Mouse (Mus musculus): ENCODE results near the gene Lzic. TPM values are rescaled to one million over a fixed set of nuclear protein-coding genes. Genes with fewer than 3 reads are reported as not detected.
A peak's percentile ranks its signal among the peaks of the same experiment; 100 is the strongest.

The Lzic gene
- polyA plus RNA-seq, 1 experiment from 2014 or later = 42.2 TPM

DNA sequence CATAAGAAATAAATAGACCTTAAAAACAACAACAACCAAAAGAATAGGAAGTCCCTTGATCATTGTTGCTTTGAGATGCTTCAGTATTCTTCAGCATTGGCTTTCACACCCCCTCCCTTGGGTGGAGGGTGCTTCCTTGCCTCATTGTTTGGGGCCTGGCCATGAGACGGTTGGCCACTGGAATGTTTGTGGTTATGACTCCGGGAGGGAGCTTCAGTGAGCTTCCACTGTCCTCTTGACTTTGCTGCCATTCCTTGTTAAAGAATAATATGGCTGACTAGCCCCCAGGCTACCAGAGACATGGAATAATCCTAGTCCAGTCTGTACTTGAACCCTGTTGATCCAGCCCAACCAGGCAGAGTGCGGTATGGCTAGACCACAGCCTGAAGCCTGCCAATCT lies 21.9 kb downstream of the Lzic start:
- H3K9ac ChIP-seq (ENCODE audit: low read length) = no peak overlapping the region
- H3K9me3 ChIP-seq (ENCODE audit: control insufficient read depth, low read length) = no peaks in the 10 kb centered on the region
- H3K4me3 ChIP-seq (ENCODE audit: low read depth, low read length) = no peak overlapping the region
- no peak for ATAC-seq (replicated peaks; ENCODE audit: low FRiP score, low TSS enrichment, low read depth)
- no peak overlapping the region for H3K27ac ChIP-seq (ENCODE audit: low read depth)
- H3K4me1 ChIP-seq (replicated peaks; ENCODE audit: control insufficient read depth, insufficient read depth, low read length) = 0 out of 2 replicates have a peak, but pooled peaks cover 2% of the 10 kb centered on the region
- H3K4me2 ChIP-seq (ENCODE audit: low read length) = no peak overlapping the region
- no peaks in the 10 kb centered on the region for H3K27me3 ChIP-seq (replicated peaks; ENCODE audit: control insufficient read depth, insufficient read depth, low read length)
- H3K36me3 ChIP-seq (ENCODE audit: control insufficient read depth, insufficient read depth, low read length) = peaks cover 5% of the 10 kb centered on the region; the same call in 1 of the 2 replicates
- no peak for DNase-seq (ENCODE audit: low spot score)
- WGBS = 76% methylated on average over 3 of the region's 3 CpGs

- no peaks in the 10 kb centered on the region for H3K27me3 ChIP-seq (replicated peaks; ENCODE audit: control insufficient read depth, insufficient read depth, low read length)
- H3K27ac ChIP-seq (ENCODE audit: low read depth) = no peak overlapping the region
- H3K36me3 ChIP-seq (ENCODE audit: control insufficient read depth, insufficient read depth, low read length) = no peaks in the 10 kb centered on the region
- 66% methylated on average over 6 of the region's 6 CpGs for WGBS
- DNase-seq (ENCODE audit: low spot score) = no peak
- no peak overlapping the region for H3K4me2 ChIP-seq (ENCODE audit: low read length)
- no peak overlapping the region for H3K9ac ChIP-seq (ENCODE audit: low read length)
- ATAC-seq (replicated peaks; ENCODE audit: low FRiP score, low TSS enrichment, low read depth) = no peak
- H3K9me3 ChIP-seq (ENCODE audit: control insufficient read depth, low read length) = no peaks in the 10 kb centered on the region
- H3K4me3 ChIP-seq (ENCODE audit: low read depth, low read length) = no peak overlapping the region
- H3K4me1 ChIP-seq (replicated peaks; ENCODE audit: control insufficient read depth, insufficient read depth, low read length) = 0 out of 2 replicates have a peak, but pooled peaks cover 2% of the 10 kb centered on the region
Measured at GRCm38 (mm10) chr4:149511221-149511646, 26.2 kb downstream of the Lzic start.

DNA sequence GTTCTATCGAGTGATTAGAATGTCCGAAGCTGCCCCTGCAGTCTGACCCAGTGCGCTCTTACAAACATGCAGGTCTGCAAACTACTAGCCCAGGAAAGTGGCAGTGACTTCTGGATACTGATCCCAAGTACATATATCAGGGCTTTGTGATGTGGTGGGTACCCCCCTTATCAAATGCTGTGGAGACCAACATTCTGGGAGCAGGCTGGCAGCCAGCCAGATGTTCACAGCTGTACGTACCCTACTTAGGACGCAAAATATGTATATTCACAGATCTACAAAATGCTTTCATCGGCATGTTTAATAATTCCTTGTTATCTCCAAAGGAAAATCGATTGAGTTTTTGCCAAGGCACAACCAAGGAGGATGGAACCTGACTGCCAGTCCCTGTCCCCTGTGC lies 27.0 kb downstream of the Lzic start:
- WGBS = 81% methylated on average over 7 of the region's 7 CpGs
- Histone ChIP-seq H3K27me3 (replicated peaks; ENCODE audit: control insufficient read depth, insufficient read depth, low read length) (no peaks in the 10 kb centered on the region), H3K9me3 (ENCODE audit: control insufficient read depth, low read length) (no peaks in the 10 kb centered on the region), H3K9ac (ENCODE audit: low read length) (no peak overlapping the region), H3K4me2 (ENCODE audit: low read length) (no peak overlapping the region), H3K4me1 (replicated peaks; ENCODE audit: control insufficient read depth, insufficient read depth, low read length) (0 out of 2 replicates have a peak, but pooled peaks cover 2% of the 10 kb centered on the region), H3K27ac (ENCODE audit: low read depth) (no peak overlapping the region), H3K36me3 (ENCODE audit: control insufficient read depth, insufficient read depth, low read length) (no peaks in the 10 kb centered on the region), H3K4me3 (ENCODE audit: low read depth, low read length) (no peak overlapping the region)
- DNase-seq (ENCODE audit: low spot score) (no peak), ATAC-seq (replicated peaks; ENCODE audit: low FRiP score, low TSS enrichment, low read depth) (no peak)

DNA sequence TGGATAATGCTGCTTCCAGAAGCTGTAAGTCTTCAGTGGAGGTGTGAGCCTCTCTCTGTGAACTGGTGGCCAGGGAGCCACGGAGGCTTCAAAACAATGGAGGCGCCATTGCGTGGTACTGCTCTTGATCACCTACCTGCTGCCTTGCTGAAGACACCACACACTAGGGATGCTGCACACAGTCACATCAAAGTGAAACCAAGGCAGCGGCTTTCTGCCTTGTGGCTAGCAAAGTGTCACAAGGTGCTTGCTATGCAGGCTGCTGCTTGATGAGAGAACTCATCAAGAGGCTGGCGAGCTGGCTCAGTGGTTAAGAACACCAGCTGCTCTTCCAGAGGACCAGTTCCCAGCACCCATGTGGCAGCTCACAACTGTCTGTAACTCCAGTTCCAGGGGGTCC lies 30.7 kb downstream of the Lzic start:
- Histone ChIP-seq H3K27me3 (replicated peaks; ENCODE audit: control insufficient read depth, insufficient read depth, low read length) (no peaks in the 10 kb centered on the region), H3K9me3 (ENCODE audit: control insufficient read depth, low read length) (no peaks in the 10 kb centered on the region), H3K4me1 (replicated peaks; ENCODE audit: control insufficient read depth, insufficient read depth, low read length) (peaks cover 4% of the 10 kb centered on the region; the same call in 1 of the 2 replicates), H3K36me3 (ENCODE audit: control insufficient read depth, insufficient read depth, low read length) (no peaks in the 10 kb centered on the region), H3K4me2 (ENCODE audit: low read length) (no peak overlapping the region), H3K9ac (ENCODE audit: low read length) (no peak overlapping the region), H3K27ac (ENCODE audit: low read depth) (no peak overlapping the region), H3K4me3 (ENCODE audit: low read depth, low read length) (no peak overlapping the region)
- DNase-seq (ENCODE audit: low spot score) (no peak), ATAC-seq (replicated peaks; ENCODE audit: low FRiP score, low TSS enrichment, low read depth) (no peak)
- WGBS = 92% methylated on average over 5 of the region's 5 CpGs

GRCm38 (mm10) chr4:149517868-149518340 lies 32.9 kb downstream of the Lzic start, which contains the start of gene Ctnnbip1:
Gene Ctnnbip1 (plus strand): TSS chr4:149518236.
- 0% methylated on average over 44 of the region's 46 CpGs for WGBS
- H3K4me1 ChIP-seq (replicated peaks; ENCODE audit: control insufficient read depth, insufficient read depth, low read length) = peaks cover 2% of the 10 kb centered on the region; the same call in 1 of the 2 replicates
- no peaks in the 10 kb centered on the region for H3K9me3 ChIP-seq (ENCODE audit: control insufficient read depth, low read length)
- no peaks in the 10 kb centered on the region for H3K36me3 ChIP-seq (ENCODE audit: control insufficient read depth, insufficient read depth, low read length)
- H3K4me2 ChIP-seq (ENCODE audit: low read length) = peak within 1 kb of the TSS; percentile 93
- peak within 1 kb of the TSS; percentile 47; the same call in 1 of the 2 replicates for H3K27ac ChIP-seq (ENCODE audit: low read depth)
- H3K9ac ChIP-seq (ENCODE audit: low read length) = peak within 1 kb of the TSS; percentile 80
- peak; percentile 98 for ATAC-seq (replicated peaks; ENCODE audit: low FRiP score, low TSS enrichment, low read depth)
- H3K27me3 ChIP-seq (replicated peaks; ENCODE audit: control insufficient read depth, insufficient read depth, low read length) = no peaks in the 10 kb centered on the region
- DNase-seq (ENCODE audit: low spot score) = peak; percentile 95
- H3K4me3 ChIP-seq (ENCODE audit: low read depth, low read length) = peak within 1 kb of the TSS; percentile 66

DNA sequence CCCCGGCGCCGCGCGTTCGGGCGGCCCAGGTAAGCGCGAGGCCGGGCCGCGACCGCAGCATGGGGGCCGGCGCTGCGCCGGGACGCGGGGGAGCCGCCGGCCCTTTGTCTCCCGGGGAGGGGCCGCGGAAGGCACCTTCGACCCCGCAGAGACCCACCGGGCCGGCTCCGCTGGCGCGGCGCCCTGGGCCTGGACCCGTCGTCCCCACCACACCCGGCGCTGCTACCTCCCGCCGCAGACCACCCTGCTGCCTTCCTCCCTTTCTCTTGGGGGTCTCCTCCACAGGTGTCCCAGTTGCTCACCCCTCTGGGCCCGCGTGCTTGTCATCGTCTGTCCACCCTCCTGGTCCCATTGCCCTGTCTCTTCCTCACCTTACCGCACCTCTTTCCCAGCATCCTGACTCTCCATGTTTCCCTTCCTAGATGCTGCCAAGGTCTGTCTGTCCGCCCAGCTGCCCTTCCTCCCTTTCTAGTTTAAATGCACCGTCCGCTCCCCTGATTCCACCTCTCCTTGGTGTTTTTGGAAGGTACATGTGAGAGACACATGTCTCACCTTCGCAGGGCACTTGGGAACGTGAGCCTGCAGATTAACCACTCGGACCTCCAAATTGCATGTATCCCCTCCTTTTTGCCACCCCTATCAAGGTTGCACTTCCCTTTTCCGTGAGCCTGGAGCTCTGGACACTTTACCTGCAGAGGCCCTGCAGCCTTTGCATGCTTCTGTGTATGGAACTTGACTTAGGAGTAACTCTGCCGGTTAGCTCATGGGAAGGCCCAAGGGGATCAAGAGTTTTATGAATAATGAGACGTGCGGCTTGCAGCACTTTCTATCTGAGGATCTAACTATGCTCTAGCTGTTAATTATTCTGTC lies 33.6 kb downstream of the Lzic start:
- H3K9ac ChIP-seq (ENCODE audit: low read length) = peak overlapping the region; percentile 80
- peak; percentile 69 for DNase-seq (ENCODE audit: low spot score)
- peak overlapping the region; percentile 93 for H3K4me2 ChIP-seq (ENCODE audit: low read length)
- H3K4me1 ChIP-seq (replicated peaks; ENCODE audit: control insufficient read depth, insufficient read depth, low read length) = peaks cover 2% of the 10 kb centered on the region; the same call in 1 of the 2 replicates
- no peaks in the 10 kb centered on the region for H3K27me3 ChIP-seq (replicated peaks; ENCODE audit: control insufficient read depth, insufficient read depth, low read length)
- H3K36me3 ChIP-seq (ENCODE audit: control insufficient read depth, insufficient read depth, low read length) = no peaks in the 10 kb centered on the region
- 4% methylated on average over 38 of the region's 52 CpGs for WGBS
- peak overlapping the region; percentile 66 for H3K4me3 ChIP-seq (ENCODE audit: low read depth, low read length)
- no peak for ATAC-seq (replicated peaks; ENCODE audit: low FRiP score, low TSS enrichment, low read depth)
- peak overlapping the region; percentile 47; the same call in 1 of the 2 replicates for H3K27ac ChIP-seq (ENCODE audit: low read depth)
- H3K9me3 ChIP-seq (ENCODE audit: control insufficient read depth, low read length) = no peaks in the 10 kb centered on the region

GRCm38 (mm10) chr4:149521258-149521657 lies 36.2 kb downstream of the Lzic start:
- DNase-seq (ENCODE audit: low spot score) = no peak
- H3K9me3 ChIP-seq (ENCODE audit: control insufficient read depth, low read length) = no peaks in the 10 kb centered on the region

GRCm38 (mm10) chr4:149523961-149524360 lies 38.9 kb downstream of the Lzic start:
- peaks cover 13% of the 10 kb centered on the region; the same call in 1 of the 2 replicates for H3K4me1 ChIP-seq (replicated peaks; ENCODE audit: control insufficient read depth, insufficient read depth, low read length)
- 85% methylated on average over 6 of the region's 6 CpGs for whole genome bisulfite sequencing
- H3K9me3 ChIP-seq (ENCODE audit: control insufficient read depth, low read length) = no peaks in the 10 kb centered on the region
- no peak for ATAC-seq (replicated peaks; ENCODE audit: low FRiP score, low TSS enrichment, low read depth)
- no peak overlapping the region for H3K4me3 ChIP-seq (ENCODE audit: low read depth, low read length)
- H3K36me3 ChIP-seq (ENCODE audit: control insufficient read depth, insufficient read depth, low read length) = no peaks in the 10 kb centered on the region
- H3K27me3 ChIP-seq (replicated peaks; ENCODE audit: control insufficient read depth, insufficient read depth, low read length) = no peaks in the 10 kb centered on the region
- H3K27ac ChIP-seq (ENCODE audit: low read depth) = no peak overlapping the region
- no peak for DNase-seq (ENCODE audit: low spot score)
- no peak overlapping the region for H3K9ac ChIP-seq (ENCODE audit: low read length)
- H3K4me2 ChIP-seq (ENCODE audit: low read length) = no peak overlapping the region

More at GRCm38 (mm10) chr4:149521258-149521657, 36.2 kb downstream of the Lzic start:
- H3K4me1 ChIP-seq (replicated peaks; ENCODE audit: control insufficient read depth, insufficient read depth, low read length) = peaks cover 11% of the 10 kb centered on the region; the same call in 1 of the 2 replicates
- H3K9ac ChIP-seq (ENCODE audit: low read length) = no peak overlapping the region
- no peak overlapping the region for H3K4me3 ChIP-seq (ENCODE audit: low read depth, low read length)
- no peaks in the 10 kb centered on the region for H3K27me3 ChIP-seq (replicated peaks; ENCODE audit: control insufficient read depth, insufficient read depth, low read length)
- no peak overlapping the region for H3K4me2 ChIP-seq (ENCODE audit: low read length)
- ATAC-seq (replicated peaks; ENCODE audit: low FRiP score, low TSS enrichment, low read depth) = no peak
- WGBS = 74% methylated on average over 10 of the region's 10 CpGs
- no peaks in the 10 kb centered on the region for H3K36me3 ChIP-seq (ENCODE audit: control insufficient read depth, insufficient read depth, low read length)
- H3K27ac ChIP-seq (ENCODE audit: low read depth) = no peak overlapping the region

All from intestine, embryonic 14.5 days (tissue).